Mouse (Mus musculus): ENCODE data around the gene Faap24.

GRCm38 (mm10) chr7:35415226-35415625 lies 18.6 kb upstream of the Faap24 start:
- no peak for TF ChIP-seq CTCF (IDR thresholded peaks at IDR 0.05)
- no peak for TF ChIP-seq EP300 (IDR thresholded peaks at IDR 0.05)
